Mouse (Mus musculus): ENCODE results near the gene Pnp. TPM values are rescaled to one million over a fixed set of nuclear protein-coding genes. Genes with fewer than 3 reads are reported as not detected.
"Not testable (repeated sequence)": the region's sequence is repeated elsewhere in the genome, so short reads cannot be mapped to it uniquely, and the experiment has no call there.

Pnp gene
- polyA plus RNA-seq, 1 experiment from 2014 or later: 50.1 TPM

- Histone ChIP-seq H3K9me3 (no peaks in the 10 kb centered on the region), H3K27me3 (no peaks in the 10 kb centered on the region), H3K4me2 (replicated peaks) (no peak overlapping the region), H3K4me1 (no peaks in the 10 kb centered on the region), H3K27ac (replicated peaks) (no peak overlapping the region), H3K9ac (replicated peaks) (no peak overlapping the region), H3K4me3 (no peak overlapping the region), H3K36me3 (no peaks in the 10 kb centered on the region)
- WGBS: 85% methylated on average over 2 of the region's 2 CpGs
- ATAC-seq (ENCODE audit: low FRiP score, low read depth): no peak
Observed at GRCm38 (mm10) chr14:50987668-50988067, 56.8 kb downstream of the Pnp start.

GRCm38 (mm10) chr14:50991037-50991436, 60.2 kb downstream of the Pnp start:
- no peak overlapping the region for H3K4me2 ChIP-seq (replicated peaks)
- no peaks in the 10 kb centered on the region for H3K27me3 ChIP-seq
- H3K9me3 ChIP-seq: no peaks in the 10 kb centered on the region
- H3K36me3 ChIP-seq: no peaks in the 10 kb centered on the region
- H3K4me3 ChIP-seq: no peak overlapping the region
- no peak overlapping the region for H3K9ac ChIP-seq (replicated peaks)
- no peak overlapping the region for H3K27ac ChIP-seq (replicated peaks)
- no peak for ATAC-seq (ENCODE audit: low FRiP score, low read depth)
- WGBS: 84% methylated on average over 3 of the region's 3 CpGs
- H3K4me1 ChIP-seq: no peaks in the 10 kb centered on the region

- Histone ChIP-seq H3K27me3 (no peaks in the 10 kb centered on the region), H3K4me3 (no peak overlapping the region), H3K4me2 (replicated peaks) (no peak overlapping the region), H3K27ac (replicated peaks) (no peak overlapping the region), H3K4me1 (no peaks in the 10 kb centered on the region), H3K9ac (replicated peaks) (no peak overlapping the region), H3K36me3 (no peaks in the 10 kb centered on the region), H3K9me3 (no peaks in the 10 kb centered on the region)
- ATAC-seq (ENCODE audit: low FRiP score, low read depth): no peak
- 86% methylated on average over 3 of the region's 3 CpGs for whole genome bisulfite sequencing
Observed at GRCm38 (mm10) chr14:50997088-50997487, 66.2 kb downstream of the Pnp start.

- no peaks in the 10 kb centered on the region for H3K36me3 ChIP-seq
- no peaks in the 10 kb centered on the region for H3K4me1 ChIP-seq
- WGBS: 87% methylated on average over 2 of the region's 2 CpGs
- H3K27ac ChIP-seq (replicated peaks): no peak overlapping the region
- H3K4me3 ChIP-seq: no peak overlapping the region
- H3K27me3 ChIP-seq: no peaks in the 10 kb centered on the region
- no peak overlapping the region for H3K4me2 ChIP-seq (replicated peaks)
- no peak for ATAC-seq (ENCODE audit: low FRiP score, low read depth)
- H3K9ac ChIP-seq (replicated peaks): no peak overlapping the region
- no peaks in the 10 kb centered on the region for H3K9me3 ChIP-seq
Observed at GRCm38 (mm10) chr14:50997999-50998666, 67.3 kb downstream of the Pnp start.

- Histone ChIP-seq H3K27me3 (no peaks in the 10 kb centered on the region), H3K9me3 (no peaks in the 10 kb centered on the region), H3K4me2 (replicated peaks) (no peak within 1 kb of the TSS), H3K4me3 (no peak within 1 kb of the TSS), H3K27ac (replicated peaks) (no peak within 1 kb of the TSS), H3K36me3 (no peaks in the 10 kb centered on the region), H3K9ac (replicated peaks) (no peak within 1 kb of the TSS), H3K4me1 (no peaks in the 10 kb centered on the region)
- no peak for ATAC-seq (ENCODE audit: low FRiP score, low read depth)
- WGBS: 90% methylated on average over 8 of the region's 8 CpGs
Observed at GRCm38 (mm10) chr14:51007152-51007801, 76.4 kb downstream of the Pnp start, which contains the start of gene Rnase10. Rnase10 (plus strand) TSS chr14:51007751.

GRCm38 (mm10) chr14:51007914-51008713, 77.2 kb downstream of the Pnp start:
- Histone ChIP-seq H3K27me3 (no peaks in the 10 kb centered on the region), H3K4me3 (no peak overlapping the region), H3K9ac (replicated peaks) (no peak overlapping the region), H3K27ac (replicated peaks) (no peak overlapping the region), H3K4me2 (replicated peaks) (no peak overlapping the region), H3K36me3 (no peaks in the 10 kb centered on the region), H3K9me3 (no peaks in the 10 kb centered on the region), H3K4me1 (no peaks in the 10 kb centered on the region)
- WGBS: 84% methylated on average over 13 of the region's 13 CpGs
- ATAC-seq (ENCODE audit: low FRiP score, low read depth): no peak

GRCm38 (mm10) chr14:51008781-51009180, 77.9 kb downstream of the Pnp start:
- ATAC-seq (ENCODE audit: low FRiP score, low read depth): no peak
- H3K9ac ChIP-seq (replicated peaks): no peak overlapping the region
- H3K27ac ChIP-seq (replicated peaks): no peak overlapping the region
- no peaks in the 10 kb centered on the region for H3K9me3 ChIP-seq
- H3K4me1 ChIP-seq: no peaks in the 10 kb centered on the region
- no peak overlapping the region for H3K4me2 ChIP-seq (replicated peaks)
- H3K4me3 ChIP-seq: no peak overlapping the region
- H3K27me3 ChIP-seq: no peaks in the 10 kb centered on the region
- H3K36me3 ChIP-seq: no peaks in the 10 kb centered on the region
- 91% methylated on average over 4 of the region's 4 CpGs for WGBS

- H3K36me3 ChIP-seq: no peaks in the 10 kb centered on the region
Observed at GRCm38 (mm10) chr14:51009572-51009971, 78.7 kb downstream of the Pnp start.

GRCm38 (mm10) chr14:51014724-51015123, 83.8 kb downstream of the Pnp start:
- not testable (repeated sequence) for H3K9me3 ChIP-seq; ATAC-seq (ENCODE audit: low FRiP score, low read depth); H3K36me3 ChIP-seq; H3K9ac ChIP-seq (replicated peaks); H3K4me3 ChIP-seq; H3K4me2 ChIP-seq (replicated peaks); H3K27ac ChIP-seq (replicated peaks); H3K4me1 ChIP-seq; H3K27me3 ChIP-seq
- 96% methylated on average over 3 of the region's 3 CpGs for WGBS

More at GRCm38 (mm10) chr14:51009572-51009971, 78.7 kb downstream of the Pnp start:
- Histone ChIP-seq H3K9ac (replicated peaks) (no peak overlapping the region), H3K27me3 (no peaks in the 10 kb centered on the region), H3K9me3 (no peaks in the 10 kb centered on the region), H3K27ac (replicated peaks) (no peak overlapping the region), H3K4me3 (no peak overlapping the region), H3K4me2 (replicated peaks) (no peak overlapping the region), H3K4me1 (no peaks in the 10 kb centered on the region)
- WGBS: 87% methylated on average over 6 of the region's 6 CpGs
- no peak for ATAC-seq (ENCODE audit: low FRiP score, low read depth)

Other genes with a start within 250 kb of the Pnp start
- not detected in 2 replicates for gene Olfr747, start 237.9 kb upstream of the Pnp start, polyA plus RNA-seq (2016; fragmentation: Nextera tagmentation; extraction: Ambion mirVana)
- gene Olfr748, start 223.7 kb upstream of the Pnp start, polyA plus RNA-seq (2016; fragmentation: Nextera tagmentation; extraction: Ambion mirVana): not detected in 2 replicates
- not detected in 2 replicates for gene Olfr749, start 186.0 kb upstream of the Pnp start, polyA plus RNA-seq (2016; fragmentation: Nextera tagmentation; extraction: Ambion mirVana)
- 108 and 121 TPM in 2 replicates for gene Ttc5, start 145.6 kb upstream of the Pnp start, polyA plus RNA-seq (2016; fragmentation: Nextera tagmentation; extraction: Ambion mirVana)
- not detected in 2 replicates for gene Ccnb1ip1, start 123.3 kb upstream of the Pnp start, polyA plus RNA-seq (2016; fragmentation: Nextera tagmentation; extraction: Ambion mirVana)
- 52.1 and 55.8 TPM in 2 replicates for gene Parp2, start 123.2 kb upstream of the Pnp start, polyA plus RNA-seq (2016; fragmentation: Nextera tagmentation; extraction: Ambion mirVana)
- 3.7 and 5.1 TPM in 2 replicates for gene Tep1, start 60.5 kb upstream of the Pnp start, polyA plus RNA-seq (2016; fragmentation: Nextera tagmentation; extraction: Ambion mirVana)
- 0.35 and 0.60 TPM in 2 replicates for gene Klhl33, start 33.6 kb upstream of the Pnp start, polyA plus RNA-seq (2016; fragmentation: Nextera tagmentation; extraction: Ambion mirVana)
- 141 and 147 TPM in 2 replicates for gene Osgep, start 6.2 kb upstream of the Pnp start, polyA plus RNA-seq (2016; fragmentation: Nextera tagmentation; extraction: Ambion mirVana)
- gene Apex1, start 6.1 kb upstream of the Pnp start, polyA plus RNA-seq (2016; fragmentation: Nextera tagmentation; extraction: Ambion mirVana): 321 and 333 TPM in 2 replicates
- gene Pip4p1, start 226 bp upstream of the Pnp start, polyA plus RNA-seq (2016; fragmentation: Nextera tagmentation; extraction: Ambion mirVana): 68.3 and 72.8 TPM in 2 replicates
- not detected in 2 replicates for gene Gm49342, start 13.4 kb downstream of the Pnp start, polyA plus RNA-seq (2016; fragmentation: Nextera tagmentation; extraction: Ambion mirVana)
- 0.46 and 0.52 TPM in 2 replicates for gene Pnp2, start 24.9 kb downstream of the Pnp start, polyA plus RNA-seq (2016; fragmentation: Nextera tagmentation; extraction: Ambion mirVana)
- not detected in 2 replicates for gene Rnase10, start 76.7 kb downstream of the Pnp start, polyA plus RNA-seq (2016; fragmentation: Nextera tagmentation; extraction: Ambion mirVana)
- gene Rnase9, start 110.8 kb downstream of the Pnp start, polyA plus RNA-seq (2016; fragmentation: Nextera tagmentation; extraction: Ambion mirVana): not detected in 2 replicates
- not detected in 2 replicates for gene Rnase11, start 119.1 kb downstream of the Pnp start, polyA plus RNA-seq (2016; fragmentation: Nextera tagmentation; extraction: Ambion mirVana)
- not detected in 2 replicates for gene Rnase12, start 126.6 kb downstream of the Pnp start, polyA plus RNA-seq (2016; fragmentation: Nextera tagmentation; extraction: Ambion mirVana)
- gene Olfr750, start 143.4 kb downstream of the Pnp start, polyA plus RNA-seq (2016; fragmentation: Nextera tagmentation; extraction: Ambion mirVana): 0.03 TPM in 1 of 2 replicates, not detected in the other
- 12.0 and 14.2 TPM in 2 replicates for gene Rnase4, start 160.0 kb downstream of the Pnp start, polyA plus RNA-seq (2016; fragmentation: Nextera tagmentation; extraction: Ambion mirVana)
- gene Ang, start 160.1 kb downstream of the Pnp start, polyA plus RNA-seq (2016; fragmentation: Nextera tagmentation; extraction: Ambion mirVana): 1.9 and 3.2 TPM in 2 replicates
- gene Eddm3b, start 183.3 kb downstream of the Pnp start, polyA plus RNA-seq (2016; fragmentation: Nextera tagmentation; extraction: Ambion mirVana): not detected in 2 replicates
- gene Rnase6, start 192.8 kb downstream of the Pnp start, polyA plus RNA-seq (2016; fragmentation: Nextera tagmentation; extraction: Ambion mirVana): 0.43 and 0.50 TPM in 2 replicates
- not detected in 2 replicates for gene Rnase1, start 215.7 kb downstream of the Pnp start, polyA plus RNA-seq (2016; fragmentation: Nextera tagmentation; extraction: Ambion mirVana)
- not detected in 2 replicates for gene Rnase2b, start 231.2 kb downstream of the Pnp start, polyA plus RNA-seq (2016; fragmentation: Nextera tagmentation; extraction: Ambion mirVana)

All from midbrain, embryonic 12.5 days (tissue).